Comparison of ENCODE assay signal across 26 mouse cellular contexts in genomic region chr14:97028528-97028927, GRCm38 (mm10).
DNase-seq lines count a peak whose midpoint lies in the region; ATAC-seq and TF ChIP-seq lines count a peak whose summit lies in the region.
"Had no signal": no experiment of that assay in that cellular context is flagged by ENCODE, and none has a peak within 500 bp of the region (broad histone marks: within the 10 kb centered on the region; RNA-seq: fewer than 3 reads in every experiment).

No protein-coding gene starts in this region.

- peak; percentile 99 for ATAC-seq in granulocyte monocyte progenitor cell, adult 5-6 weeks (replicated peaks; ENCODE audit: poor library complexity, severe bottlenecking)
- peak; percentile 64 for ATAC-seq in megakaryocyte, adult 5-6 weeks (ENCODE audit: poor library complexity, severe bottlenecking)
- ATAC-seq: forebrain, embryonic 14.5 days; hindbrain, embryonic 16.5 days; intestine, embryonic 15.5 days; Patski had no signal

- no peak overlapping the region for H3K27ac ChIP-seq in layer of hippocampus, adult 2 months
- H3K27ac ChIP-seq: embryonic facial prominence, embryonic 12.5 days; embryonic facial prominence, embryonic 15.5 days; heart, adult 2 months; heart, embryonic 10.5 days; heart, embryonic 13.5 days; hindbrain, embryonic 12.5 days; intestine, embryonic 15.5 days had no signal

- H3K4me3 ChIP-seq in layer of hippocampus, adult 2 months = no peak overlapping the region
- H3K4me3 ChIP-seq: embryonic facial prominence, embryonic 12.5 days; embryonic facial prominence, embryonic 15.5 days; heart, adult 2 months; heart, embryonic 10.5 days; heart, embryonic 13.5 days; hindbrain, embryonic 12.5 days; intestine, embryonic 15.5 days had no signal

- DNase-seq in A20 (ENCODE audit: low read depth, low spot score) (peak; percentile 29), MEL-GATA-1-ER (ENCODE audit: extremely low read depth, low read depth) (peak; percentile 6)
- DNase-seq in adrenal gland, adult 8-10 months = no peak
- no peak for DNase-seq in layer of hippocampus, adult 2 months (ENCODE audit: low spot score in 2 of 2)
- no peak for DNase-seq in ovary, adult 18-20 months (ENCODE audit: low spot score)
- DNase-seq in adrenal gland, postnatal 14 days = no peak
- DNase-seq: adrenal gland, postnatal 25 days; cerebellum, adult 18-20 months; cerebellum, adult 9-10 months; cerebellum, postnatal 14 days; gastrocnemius, postnatal 25 days; heart, adult 2 months; heart, postnatal 14 days; heart, postnatal 4 days; kidney, adult 11 months had no signal

- TF ChIP-seq CTCF in layer of hippocampus, adult 2 months (conservative IDR thresholded peaks at IDR 0.05) = no peak

Comparison
In these comparisons a context has a peak if more than half of its experiments do, and no peak if none do; other contexts are left out.
1. DNase-seq: peak in A20 (single experiment) and MEL-GATA-1-ER (single experiment); none in adrenal gland, adult 8-10 months (single experiment), layer of hippocampus, adult 2 months (0 of 2), ovary, adult 18-20 months (single experiment) and adrenal gland, postnatal 14 days (single experiment).